Mouse (Mus musculus): ENCODE measurements around the gene Atp6v1g2.

Atp6v1g2 gene

DNA sequence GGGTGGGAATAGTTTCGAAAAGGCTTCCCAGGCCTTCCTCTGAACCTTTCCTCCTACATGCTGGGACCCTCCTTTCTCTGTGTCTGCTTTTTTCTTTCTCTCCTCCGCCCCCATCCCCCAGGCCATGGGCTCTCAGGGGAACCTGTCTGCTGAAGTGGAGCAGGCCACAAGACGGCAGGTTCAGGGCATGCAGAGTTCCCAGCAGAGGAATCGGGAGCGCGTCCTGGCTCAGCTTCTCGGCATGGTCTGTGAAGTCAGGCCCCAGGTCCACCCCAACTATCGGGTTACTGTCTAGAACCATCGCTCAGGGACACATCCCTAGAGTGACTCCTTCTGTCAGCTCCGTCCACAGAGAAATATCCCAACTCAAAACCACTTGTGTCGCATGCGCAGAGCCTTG is 4.0 kb downstream of the Atp6v1g2 start:
- no peak for TF ChIP-seq NANOG (IDR thresholded peaks at IDR 0.05; ENCODE audit: borderline replicate concordance, low read length)
- TF ChIP-seq POU5F1 (IDR thresholded peaks at IDR 0.05; ENCODE audit: borderline replicate concordance, low read length) = no peak
- TF ChIP-seq CTCF (conservative IDR thresholded peaks at IDR 0.05; ENCODE audit: low read length) = no peak
- Histone ChIP-seq H3K9me3 (ENCODE audit: low read length) (no peaks in the 10 kb centered on the region), H3K27me3 (ENCODE audit: insufficient read depth, low read length) (peaks cover 11% of the 10 kb centered on the region), H3K36me3 (ENCODE audit: insufficient read depth, low read length) (peaks cover 15% of the 10 kb centered on the region), H3K4me3 (replicated peaks; ENCODE audit: low read length) (no peak overlapping the region), H3K4me1 (replicated peaks; ENCODE audit: low read depth, low read length) (peaks cover 47% of the 10 kb centered on the region)

DNA sequence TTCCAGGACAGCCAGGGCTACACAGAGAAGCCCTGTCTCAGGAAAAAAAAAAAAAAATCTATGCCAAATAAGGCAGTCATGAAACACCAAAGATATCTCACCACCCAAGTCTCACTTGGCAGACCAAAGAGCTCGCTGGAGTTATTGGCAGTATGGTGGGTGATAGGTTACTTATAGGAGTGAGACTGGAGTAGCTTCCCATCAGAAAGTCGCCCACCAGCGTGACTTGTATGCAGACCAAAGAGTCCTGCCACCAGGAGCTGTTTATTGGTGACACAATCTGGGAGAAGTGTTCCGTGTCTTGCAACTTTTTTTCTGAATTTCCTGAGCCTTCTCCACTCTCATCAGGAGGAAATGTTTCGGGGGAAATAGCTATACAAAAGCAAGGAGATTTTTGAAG is 6.2 kb downstream of the Atp6v1g2 start:
- no peaks in the 10 kb centered on the region for H3K9me3 ChIP-seq (ENCODE audit: low read length)
- H3K36me3 ChIP-seq (ENCODE audit: insufficient read depth, low read length) = peaks cover 22% of the 10 kb centered on the region
- no peak overlapping the region for H3K4me3 ChIP-seq (replicated peaks; ENCODE audit: low read length)
- H3K27me3 ChIP-seq (ENCODE audit: insufficient read depth, low read length) = peaks cover 11% of the 10 kb centered on the region
- H3K4me1 ChIP-seq (replicated peaks; ENCODE audit: low read depth, low read length) = peaks cover 41% of the 10 kb centered on the region
- no peak for TF ChIP-seq NANOG (IDR thresholded peaks at IDR 0.05; ENCODE audit: borderline replicate concordance, low read length)
- TF ChIP-seq CTCF (conservative IDR thresholded peaks at IDR 0.05; ENCODE audit: low read length) = no peak
- no peak for TF ChIP-seq POU5F1 (IDR thresholded peaks at IDR 0.05; ENCODE audit: borderline replicate concordance, low read length)

DNA sequence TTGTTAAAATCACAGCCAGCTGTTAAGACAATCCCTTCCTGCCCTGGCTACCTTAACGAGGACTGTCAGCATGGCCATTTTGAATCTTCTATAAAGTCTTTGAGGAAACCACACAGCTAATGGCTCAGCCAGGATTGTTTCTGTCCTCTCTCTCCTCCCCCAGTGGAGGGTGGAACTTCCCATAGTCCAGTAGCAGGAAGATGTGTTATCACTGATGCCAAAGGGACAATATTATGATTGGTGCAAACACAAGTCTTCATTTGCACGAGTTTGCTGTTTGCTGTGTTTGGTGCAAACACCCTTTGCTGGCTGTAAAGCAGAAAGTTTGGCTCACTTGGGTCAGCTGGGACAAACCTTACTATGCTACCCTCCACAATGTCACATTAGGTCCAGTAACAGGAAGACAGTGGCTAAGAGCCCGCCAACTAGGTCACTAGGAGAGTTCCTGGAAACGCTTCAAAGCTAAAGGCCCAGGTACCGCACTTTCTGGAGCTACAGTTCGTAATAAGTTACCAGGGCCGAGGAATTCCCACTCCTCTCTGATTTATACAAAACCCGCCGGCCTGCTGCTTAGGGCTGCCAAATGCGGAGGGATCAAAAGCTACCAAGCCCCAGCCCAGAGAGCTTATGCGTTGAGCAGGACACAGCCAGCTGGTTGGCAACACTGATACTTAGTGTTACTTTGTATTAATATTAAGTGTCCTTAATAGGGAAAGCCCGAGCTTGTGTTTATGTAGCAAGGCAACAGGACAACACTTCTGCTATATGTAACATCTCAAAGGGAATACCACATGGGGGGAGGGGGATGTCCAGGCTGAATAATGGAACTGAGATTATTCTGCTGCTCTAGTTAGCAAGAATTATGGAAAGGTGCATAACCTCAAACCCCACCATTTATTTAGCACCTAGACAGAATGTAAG is 7.2 kb downstream of the Atp6v1g2 start:
- Histone ChIP-seq H3K4me3 (replicated peaks; ENCODE audit: low read length) (peak overlapping the region; percentile 99), H3K36me3 (ENCODE audit: insufficient read depth, low read length) (peaks cover 31% of the 10 kb centered on the region), H3K9me3 (ENCODE audit: low read length) (no peaks in the 10 kb centered on the region), H3K4me1 (replicated peaks; ENCODE audit: low read depth, low read length) (peaks cover 50% of the 10 kb centered on the region), H3K27me3 (ENCODE audit: insufficient read depth, low read length) (peaks cover 11% of the 10 kb centered on the region)
- TF ChIP-seq POU5F1 (IDR thresholded peaks at IDR 0.05; ENCODE audit: borderline replicate concordance, low read length) (no peak), CTCF (conservative IDR thresholded peaks at IDR 0.05; ENCODE audit: low read length) (no peak), NANOG (IDR thresholded peaks at IDR 0.05; ENCODE audit: borderline replicate concordance, low read length) (no peak)

DNA sequence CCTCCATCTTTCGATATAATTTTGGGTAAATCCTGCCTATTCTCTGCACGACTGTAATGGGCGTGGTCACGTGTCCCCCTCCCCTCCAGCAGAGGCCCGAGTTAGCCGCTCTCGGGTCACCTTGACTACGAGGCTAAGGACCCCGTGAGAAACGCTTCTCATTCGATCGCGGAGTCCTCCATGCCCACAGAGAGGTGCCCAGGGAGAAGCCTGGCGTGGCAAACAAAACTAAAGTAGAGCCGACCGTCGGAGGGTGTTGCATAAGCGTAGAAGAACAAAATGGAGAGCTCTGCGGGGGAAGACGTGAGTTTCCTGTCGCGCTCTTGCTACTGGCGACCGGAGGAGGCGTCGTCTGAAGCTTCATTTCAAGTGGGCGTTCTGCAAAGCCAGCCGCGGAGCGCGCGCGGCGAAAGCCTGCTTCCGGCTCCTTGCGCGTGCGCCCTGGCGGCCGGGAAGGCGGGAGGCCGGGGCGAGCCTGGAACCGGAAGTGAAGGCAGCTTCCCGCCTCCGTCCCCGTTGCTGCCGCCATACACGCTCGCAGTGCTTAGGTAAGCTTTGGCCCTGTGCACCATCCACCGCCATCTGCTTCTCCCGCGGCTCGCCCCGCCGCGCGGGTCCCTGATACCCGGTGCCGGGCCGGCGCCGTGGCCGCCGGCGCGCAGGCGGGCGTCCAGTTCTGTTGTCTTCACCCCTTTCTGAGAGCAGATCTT is 8.0 kb downstream of the Atp6v1g2 start, which contains the start of gene Ddx39b:
Ddx39b (plus strand) TSS at position 442 of the 710 bp plus-strand sequence.
- Histone ChIP-seq H3K4me1 (replicated peaks; ENCODE audit: low read depth, low read length) (peaks cover 53% of the 10 kb centered on the region), H3K4me3 (replicated peaks; ENCODE audit: low read length) (peak within 1 kb of the TSS; percentile 99), H3K36me3 (ENCODE audit: insufficient read depth, low read length) (peaks cover 39% of the 10 kb centered on the region), H3K27me3 (ENCODE audit: insufficient read depth, low read length) (peaks cover 11% of the 10 kb centered on the region), H3K9me3 (ENCODE audit: low read length) (no peaks in the 10 kb centered on the region)
- no peak for TF ChIP-seq NANOG (IDR thresholded peaks at IDR 0.05; ENCODE audit: borderline replicate concordance, low read length)

DNA sequence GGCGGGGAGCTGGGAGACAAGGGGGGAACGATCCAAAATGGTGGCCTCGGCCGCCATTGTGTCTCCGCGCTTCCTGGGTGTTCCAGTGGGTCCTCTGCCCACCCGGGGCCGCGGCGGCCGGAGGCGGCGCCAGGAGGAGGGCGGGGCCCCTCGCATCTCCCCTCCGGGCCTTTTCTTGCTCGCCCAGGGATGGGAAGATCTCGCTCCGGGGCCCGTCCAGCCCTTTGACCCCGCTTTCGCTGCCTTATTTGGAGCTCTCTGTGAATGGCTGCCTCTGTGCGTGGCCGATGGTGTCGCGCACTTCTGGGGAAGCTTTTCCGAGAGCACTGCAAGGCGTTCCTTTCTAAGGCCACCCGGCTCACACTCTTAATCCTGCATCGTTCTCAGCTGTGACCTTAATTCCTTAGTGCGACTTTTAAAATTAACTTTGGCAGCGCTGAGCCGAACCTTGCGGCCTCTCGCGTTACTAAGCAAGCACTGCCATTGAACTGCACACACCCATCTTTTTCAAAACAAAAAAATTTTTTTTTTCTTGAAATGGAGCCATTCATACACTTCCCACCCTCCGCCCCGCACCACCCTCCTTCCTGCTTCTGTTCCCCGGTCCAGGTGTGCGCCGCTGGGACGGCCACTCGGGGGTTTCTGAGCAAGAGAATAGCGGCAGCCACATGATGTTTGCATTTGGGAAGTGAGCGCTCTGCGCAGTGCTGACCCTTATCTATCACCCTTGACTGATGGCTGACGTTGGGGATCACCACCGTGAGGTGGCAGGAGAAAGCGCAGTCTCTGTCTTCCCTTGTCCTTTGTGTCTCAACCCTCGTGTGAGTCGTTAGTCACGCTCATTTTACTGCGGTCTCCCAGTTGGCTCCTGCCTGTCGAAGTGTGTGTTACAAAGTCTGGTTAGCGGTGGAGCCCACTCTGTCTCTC is 8.8 kb downstream of the Atp6v1g2 start:
- no peak for TF ChIP-seq POU5F1 (IDR thresholded peaks at IDR 0.05; ENCODE audit: borderline replicate concordance, low read length)
- TF ChIP-seq NANOG (IDR thresholded peaks at IDR 0.05; ENCODE audit: borderline replicate concordance, low read length) = no peak
- TF ChIP-seq CTCF (conservative IDR thresholded peaks at IDR 0.05; ENCODE audit: low read length) = no peak
- H3K27me3 ChIP-seq (ENCODE audit: insufficient read depth, low read length) = peaks cover 3% of the 10 kb centered on the region
- no peaks in the 10 kb centered on the region for H3K9me3 ChIP-seq (ENCODE audit: low read length)
- peaks cover 55% of the 10 kb centered on the region for H3K4me1 ChIP-seq (replicated peaks; ENCODE audit: low read depth, low read length)
- H3K4me3 ChIP-seq (replicated peaks; ENCODE audit: low read length) = peak overlapping the region; percentile 99
- H3K36me3 ChIP-seq (ENCODE audit: insufficient read depth, low read length) = peaks cover 47% of the 10 kb centered on the region

DNA sequence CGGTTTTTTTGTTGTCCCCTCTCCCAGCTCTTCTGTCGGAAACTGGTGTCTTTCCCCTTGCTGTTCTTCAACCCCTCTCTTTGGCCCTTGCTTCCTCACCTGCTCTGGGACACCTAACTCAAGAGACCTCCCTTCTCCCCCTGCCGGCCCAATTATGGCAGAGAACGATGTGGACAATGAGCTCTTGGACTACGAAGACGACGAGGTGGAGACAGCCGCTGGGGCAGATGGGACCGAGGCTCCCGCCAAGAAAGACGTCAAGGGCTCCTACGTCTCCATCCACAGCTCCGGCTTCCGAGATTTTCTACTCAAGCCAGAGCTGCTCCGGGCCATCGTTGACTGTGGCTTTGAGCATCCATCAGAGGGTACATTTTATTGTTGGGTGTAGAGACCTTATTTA is 9.6 kb downstream of the Atp6v1g2 start:
- TF ChIP-seq NANOG (IDR thresholded peaks at IDR 0.05; ENCODE audit: borderline replicate concordance, low read length) (no peak), CTCF (conservative IDR thresholded peaks at IDR 0.05; ENCODE audit: low read length) (no peak), POU5F1 (IDR thresholded peaks at IDR 0.05; ENCODE audit: borderline replicate concordance, low read length) (no peak)
- peak overlapping the region; percentile 99 for H3K4me3 ChIP-seq (replicated peaks; ENCODE audit: low read length)
- peaks cover 55% of the 10 kb centered on the region for H3K36me3 ChIP-seq (ENCODE audit: insufficient read depth, low read length)
- peaks cover 63% of the 10 kb centered on the region for H3K4me1 ChIP-seq (replicated peaks; ENCODE audit: low read depth, low read length)
- no peaks in the 10 kb centered on the region for H3K9me3 ChIP-seq (ENCODE audit: low read length)
- no peaks in the 10 kb centered on the region for H3K27me3 ChIP-seq (ENCODE audit: insufficient read depth, low read length)

DNA sequence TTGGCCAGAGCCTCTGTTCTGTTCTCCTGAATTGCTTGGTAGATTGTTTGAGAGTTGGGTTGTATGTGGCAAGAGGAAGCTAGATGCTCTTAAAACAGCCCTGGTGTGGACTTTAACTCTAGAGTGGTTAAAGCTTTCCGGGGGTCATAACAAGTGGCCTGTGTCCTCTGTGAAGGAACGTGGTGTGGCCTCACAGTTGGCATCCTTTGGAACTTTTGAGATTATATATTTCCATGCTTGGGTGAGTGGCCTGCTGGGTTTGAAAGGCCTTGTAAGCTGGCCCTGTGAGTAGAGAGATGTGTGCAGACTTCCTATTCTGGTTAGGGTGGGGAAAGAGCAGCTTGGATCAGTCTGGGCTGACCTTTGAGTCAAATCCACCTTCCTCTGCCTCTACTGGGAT is 11.5 kb downstream of the Atp6v1g2 start:
- Histone ChIP-seq H3K9me3 (ENCODE audit: low read length) (no peaks in the 10 kb centered on the region), H3K36me3 (ENCODE audit: insufficient read depth, low read length) (peaks cover 75% of the 10 kb centered on the region), H3K27me3 (ENCODE audit: insufficient read depth, low read length) (no peaks in the 10 kb centered on the region), H3K4me1 (replicated peaks; ENCODE audit: low read depth, low read length) (peaks cover 80% of the 10 kb centered on the region), H3K4me3 (replicated peaks; ENCODE audit: low read length) (peak overlapping the region; percentile 99)
- no peak for TF ChIP-seq POU5F1 (IDR thresholded peaks at IDR 0.05; ENCODE audit: borderline replicate concordance, low read length)
- no peak for TF ChIP-seq CTCF (conservative IDR thresholded peaks at IDR 0.05; ENCODE audit: low read length)
- no peak for TF ChIP-seq NANOG (IDR thresholded peaks at IDR 0.05; ENCODE audit: borderline replicate concordance, low read length)
